Mouse (Mus musculus): ENCODE data around the gene Olfr1116.
"Not testable (repeated sequence)": the region's sequence is repeated elsewhere in the genome, so short reads cannot be mapped to it uniquely, and the experiment has no call there.

Olfr1116 gene

DNA sequence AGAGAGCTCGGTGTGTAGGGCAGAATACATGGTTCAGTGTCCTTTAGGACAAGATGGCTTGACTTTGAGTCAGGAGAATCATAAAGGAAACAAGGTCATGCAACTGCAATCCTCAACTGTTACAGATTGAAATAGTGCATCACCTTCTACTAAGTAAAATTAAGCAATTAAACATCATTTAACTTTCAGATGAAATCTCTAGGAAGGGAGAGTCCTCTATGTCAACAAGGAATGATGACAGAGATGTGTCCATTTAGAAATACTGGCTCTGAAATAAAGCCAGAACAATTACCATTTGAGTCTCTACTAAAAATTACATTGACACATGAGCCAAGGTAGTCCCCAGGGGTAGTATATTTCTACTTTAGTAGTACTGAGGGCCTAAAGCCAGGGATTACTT lies at the start of gene Olfr1116:
TSS of gene Olfr1116 (plus strand) at position 301 of the 400 bp plus-strand sequence.
- no peak for DNase-seq (ENCODE audit: low read depth)

GRCm38 (mm10) chr2:87247713-87248112 lies 19.6 kb upstream of the Olfr1116 start, which contains the start of gene Olfr1115:
Gene Olfr1115, plus strand, starts transcription at chr2:87248013.
- DNase-seq (ENCODE audit: low read depth): no peak

DNA sequence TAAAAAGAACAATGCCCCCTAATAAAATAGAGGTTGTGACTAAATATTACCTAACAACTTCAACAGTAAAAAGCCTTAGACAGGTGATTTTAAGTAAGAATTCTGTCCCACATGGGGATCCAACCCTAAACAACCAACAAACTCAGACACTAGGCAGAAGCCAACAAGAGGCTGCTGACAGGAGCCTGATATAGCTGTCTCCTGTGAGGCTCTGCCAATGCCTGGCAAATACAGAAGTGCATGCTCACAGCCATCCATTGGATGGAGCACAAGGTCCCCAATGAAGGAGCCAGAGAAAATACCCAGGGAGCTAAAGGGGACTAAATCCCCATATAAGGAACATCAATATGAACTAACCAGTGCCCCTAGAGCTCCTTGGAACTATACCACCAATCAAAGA lies 26.6 kb downstream of the Olfr1116 start:
- DNase-seq (ENCODE audit: low read depth): not testable (repeated sequence)

- no peak for DNase-seq (ENCODE audit: low read depth)
These were observed 39.9 kb downstream of the Olfr1116 start, which contains the start of gene Olfr1118 for GRCm38 (mm10) chr2:87307281-87307680. Gene Olfr1118, plus strand, starts transcription at chr2:87307581.

Measured in naive thymus-derived CD4-positive, alpha-beta T cell, adult 2 months (primary cell).